ENCODE assay signal across 15 mouse cellular contexts in the genomic region with DNA sequence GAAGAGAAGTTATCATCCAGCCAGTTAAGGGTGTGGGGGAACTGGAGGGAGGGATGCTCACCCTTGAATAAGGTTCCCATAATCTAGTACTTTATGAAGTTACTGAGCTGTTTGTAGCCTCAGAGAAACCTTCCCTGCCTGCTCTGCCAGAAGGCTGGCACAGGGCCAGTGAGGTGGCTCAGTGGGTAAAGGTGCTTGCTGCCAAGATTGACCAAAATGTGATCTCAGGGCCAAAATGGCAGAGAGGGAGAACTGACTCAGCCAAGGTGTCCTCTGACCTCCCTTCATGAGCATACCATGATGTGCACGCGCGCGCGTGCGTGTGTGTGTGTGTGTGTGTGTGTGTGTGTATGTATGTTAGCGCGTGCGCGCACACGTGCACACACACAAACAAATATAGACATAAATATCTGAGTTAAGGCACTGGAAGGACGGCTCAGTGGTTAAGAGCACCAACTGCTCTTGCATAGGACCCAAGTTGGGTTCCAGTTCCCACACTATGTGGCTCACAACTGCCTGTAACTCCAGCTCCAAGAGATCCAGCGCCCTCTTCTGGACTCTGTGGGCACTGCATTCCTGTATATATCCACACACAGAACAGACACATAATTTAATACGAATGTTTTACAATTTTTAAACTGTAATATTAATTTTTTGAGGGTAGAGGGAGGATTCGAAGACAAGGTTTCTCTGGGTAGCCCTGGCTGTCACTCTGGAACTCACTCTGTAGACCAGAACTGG. TPM values are rescaled to one million over a fixed set of nuclear protein-coding genes. Genes with fewer than 3 reads are reported as not detected.
A peak's percentile ranks its signal among the peaks of the same experiment; 100 is the strongest.
DNase-seq lines count a peak whose midpoint lies in the region; ATAC-seq and TF ChIP-seq lines count a peak whose summit lies in the region.
"Had no signal": no experiment of that assay in that cellular context is flagged by ENCODE, and none has a peak within 500 bp of the region (broad histone marks: within the 10 kb centered on the region; RNA-seq: fewer than 3 reads in every experiment).

No protein-coding gene starts in this region.

- intact Hi-C loops in heart, postnatal 10 days (cut with DNase I): no loop called here

- WGBS in kidney, postnatal 0 days: 92% methylated on average over 15 of the region's 15 CpGs

- no peak for DNase-seq in kidney, postnatal 0 days (ENCODE audit: low spot score)
- DNase-seq in kidney, adult 8-10 months: no peak
- peak; percentile 60 for DNase-seq in 3134 (ENCODE audit: extremely low read depth, insufficient read length, low spot score)
- peak; percentile 68 to 72 for DNase-seq in cerebellum, adult 18-20 months
- no peak for DNase-seq in heart, postnatal 10 days
- no peak for DNase-seq in right cerebral cortex, postnatal 14 days
- DNase-seq: gastrocnemius, postnatal 36 days; thymus, postnatal 36 days had no signal

- H3K9ac ChIP-seq in kidney, postnatal 0 days (ENCODE audit: low read depth, low read length): no peak overlapping the region
- H3K9ac ChIP-seq: limb, embryonic 15.5 days; midbrain, embryonic 12.5 days had no signal

- no peak overlapping the region for H3K27ac ChIP-seq in kidney, postnatal 0 days
- H3K27ac ChIP-seq: hindbrain, embryonic 10.5 days; limb, embryonic 15.5 days; midbrain, embryonic 12.5 days had no signal

- no peak overlapping the region for H3K4me2 ChIP-seq in kidney, postnatal 0 days (ENCODE audit: low read length)
- H3K4me2 ChIP-seq: limb, embryonic 15.5 days; midbrain, embryonic 12.5 days had no signal

- H3K4me1 ChIP-seq in kidney, postnatal 0 days (replicated peaks; ENCODE audit: insufficient read depth, low read length): no peaks in the 10 kb centered on the region
- peaks cover 69% of the 10 kb centered on the region for H3K4me1 ChIP-seq in E14TG2a.4 (replicated peaks; ENCODE audit: low read depth, low read length)

- H3K36me3 ChIP-seq in kidney, postnatal 0 days (ENCODE audit: insufficient read depth, low read length): peaks cover 15% of the 10 kb centered on the region
- no peaks in the 10 kb centered on the region for H3K36me3 ChIP-seq in E14TG2a.4 (ENCODE audit: insufficient read depth, low read length)

- ATAC-seq in kidney, postnatal 0 days (replicated peaks; ENCODE audit: low FRiP score, low read depth): no peak
- no peak for ATAC-seq in activated CD4-positive, CD25-positive, alpha-beta regulatory T cell, adult 4 months

- TF ChIP-seq CTCF in kidney, postnatal 0 days (IDR thresholded peaks at IDR 0.05; ENCODE audit: low read depth): peak; percentile 23; the same call in 1 of the 2 replicates
- TF ChIP-seq CTCF in E14TG2a.4 (conservative IDR thresholded peaks at IDR 0.05; ENCODE audit: low read length): peak; percentile 99

- no peak overlapping the region for H3K4me3 ChIP-seq in kidney, postnatal 0 days (replicated peaks; ENCODE audit: low read depth, low read length)
- H3K4me3 ChIP-seq in E14TG2a.4 (replicated peaks; ENCODE audit: low read length): no peak overlapping the region
- H3K4me3 ChIP-seq: hindbrain, embryonic 10.5 days; limb, embryonic 15.5 days; midbrain, embryonic 12.5 days had no signal

- H3K9me3 ChIP-seq in kidney, postnatal 0 days (replicated peaks; ENCODE audit: low read length): no peaks in the 10 kb centered on the region
- no peaks in the 10 kb centered on the region for H3K9me3 ChIP-seq in E14TG2a.4 (ENCODE audit: low read length)
- H3K9me3 ChIP-seq: hindbrain, embryonic 10.5 days; limb, embryonic 15.5 days; midbrain, embryonic 12.5 days had no signal

- no peaks in the 10 kb centered on the region for H3K27me3 ChIP-seq in kidney, postnatal 0 days (ENCODE audit: insufficient read depth, low read length)
- H3K27me3 ChIP-seq in E14TG2a.4 (ENCODE audit: insufficient read depth, low read length): peaks cover 12% of the 10 kb centered on the region
- H3K27me3 ChIP-seq: limb, embryonic 15.5 days; midbrain, embryonic 12.5 days had no signal

RNA-seq across cellular contexts. Expression of gene Clip2, which starts 26.1 kb away (rescaled TPM):
- 3.3 TPM in 2 replicates for polyA plus RNA-seq in kidney, postnatal 0 days (2015; fragmentation: Nextera tagmentation; extraction: Ambion mirVana)
- 1 to 10 TPM in 1 of 2 experiments, under 1 TPM in 1; 0.30 to 1.1 TPM for polyA plus RNA-seq in activated CD4-positive, CD25-positive, alpha-beta regulatory T cell, adult 4 months (2017; shearing (Covaris generic))
- 10 to 100 TPM; 14.6 to 16.0 TPM for total RNA-seq in heart, postnatal 10 days (2021)

RNA-seq across cellular contexts. Expression of gene Syna, which starts 33.8 kb away (rescaled TPM):
- 0.23 and 0.32 TPM in 2 replicates for polyA plus RNA-seq in kidney, postnatal 0 days (2015; fragmentation: Nextera tagmentation; extraction: Ambion mirVana)
- polyA plus RNA-seq in activated CD4-positive, CD25-positive, alpha-beta regulatory T cell, adult 4 months (2017; shearing (Covaris generic)): under 1 TPM in 1 of 2 experiments, not detected in 1; 0.43 TPM
- not detected for total RNA-seq in heart, postnatal 10 days (2021)
- total RNA-seq: gastrocnemius, postnatal 36 days; neutrophil, adult 5-6 weeks had no signal
- polyA plus RNA-seq: spleen, adult 2 months had no signal

RNA-seq across cellular contexts. Expression of gene Rfc2, which starts 55.0 kb away (rescaled TPM):
- polyA plus RNA-seq in kidney, postnatal 0 days (2015; fragmentation: Nextera tagmentation; extraction: Ambion mirVana): 155 and 188 TPM in 2 replicates
- polyA plus RNA-seq in activated CD4-positive, CD25-positive, alpha-beta regulatory T cell, adult 4 months (2017; shearing (Covaris generic)): 100 to 1,000 TPM; 129 to 149 TPM
- total RNA-seq in heart, postnatal 10 days (2021): 10 to 100 TPM; 37.6 to 39.8 TPM

Comparison
In these comparisons a context has a peak if more than half of its experiments do, and no peak if none do; other contexts are left out.
1. DNase-seq: peak in 3134 (single experiment) and cerebellum, adult 18-20 months (2 of 2); none in kidney, postnatal 0 days (single experiment), kidney, adult 8-10 months (0 of 2), heart, postnatal 10 days (0 of 2) and right cerebral cortex, postnatal 14 days (single experiment).